Mouse (Mus musculus) forebrain, postnatal 0 days (tissue): ENCODE data around the gene Pym1. TPM values are rescaled to one million over a fixed set of nuclear protein-coding genes. Genes with fewer than 3 reads are reported as not detected.

Source experiments
- ATAC-seq: fragments of 200-750 bp; cut with Nextera tagmentation; 2 replicates; pipeline ENCODE4 v1.8.0; 2017; ENCODE audit warnings: mild to moderate bottlenecking, moderate library complexity
- DNase-seq: peaks from one replicate; pipeline ENCODE4 v3.0.0-alpha.2; 2015
- H3K27ac ChIP-seq: fragments of 300-500 bp; sonication (generic); 2 replicates; pipeline ENCODE4 v1.5.1; 2014; ENCODE audit warnings: low read depth, mild to moderate bottlenecking, antibody characterized with exemption, low read length, moderate library complexity, mixed read lengths
- H3K27me3 ChIP-seq: fragments of 300-500 bp; sonication (generic); 2 replicates; pipeline ENCODE4 v1.6.1; 2014; ENCODE audit warnings: mild to moderate bottlenecking, low read length, mixed read lengths; ENCODE audit not compliant: insufficient read depth
- H3K36me3 ChIP-seq: fragments of 300-500 bp; sonication (generic); 2 replicates; pipeline ENCODE4 v1.6.1; 2014; ENCODE audit warnings: mild to moderate bottlenecking, moderate library complexity; ENCODE audit not compliant: insufficient read depth
- H3K4me1 ChIP-seq: fragments of 300-500 bp; sonication (generic); 2 replicates; pipeline ENCODE4 v1.6.1; 2014; ENCODE audit warnings: antibody characterized with exemption; ENCODE audit not compliant: insufficient read depth
- H3K4me2 ChIP-seq: fragments of 300-500 bp; sonication (generic); 2 replicates; pipeline ENCODE4 v1.6.1; 2014; ENCODE audit warnings: low read depth, mild to moderate bottlenecking, moderate library complexity
- H3K4me3 ChIP-seq: fragments of 300-500 bp; sonication (generic); 2 replicates; pipeline ENCODE4 v1.5.1; 2014; ENCODE audit warnings: low read depth, low read length, mixed read lengths
- H3K9ac ChIP-seq: fragments of 300-500 bp; sonication (generic); 2 replicates; pipeline ENCODE4 v1.6.1; 2014; ENCODE audit warnings: mild to moderate bottlenecking
- H3K9me3 ChIP-seq: fragments of 300-500 bp; sonication (generic); 2 replicates; pipeline ENCODE4 v1.6.1; 2016; ENCODE audit warnings: low read length
- CTCF ChIP-seq: sonication (generic); IDR thresholded peaks from 2 replicates; pipeline ENCODE4 v1.5.1; 2016; ENCODE audit warnings: antibody characterized with exemption, control low read depth, low read depth
- WGBS: fragments of 180-500 bp; shearing (Covaris S2); extraction: QIAGEN DNeasy Blood & Tissue Kit; methylation state at CpG from one replicate; pipeline ENCODE4 v1.1.7; 2014; 5-methylcytosine and 5-hydroxymethylcytosine counted together
- polyA plus RNA-seq: library from polyadenylated mRNA; unstranded; fragments of >200 nt; fragmentation: Nextera tagmentation; extraction: Ambion mirVana; gene quantifications from 2 replicates; pipeline ENCODE4 v1.2.1, GENCODE M21; 2015
- total RNA-seq: library from RNA; depleted of rRNA; stranded (reverse); fragments of >200 nt; gene quantifications from 2 replicates; pipeline ENCODE4 v1.2.3, GENCODE M21; 2014

Pym1 gene
- total and polyA plus RNA-seq, 2 experiments from 2014 or later: 51.6 to 67.7 TPM

- H3K36me3 ChIP-seq: no peaks in the 10 kb centered on the region
- peaks cover 13% of the 10 kb centered on the region for H3K4me1 ChIP-seq
- H3K4me2 ChIP-seq: peak overlapping the region; percentile 97
- H3K9ac ChIP-seq: peak overlapping the region; percentile 60
- 18% methylated on average over 8 of the region's 8 CpGs for WGBS
- no peak overlapping the region for H3K27ac ChIP-seq
- ATAC-seq (no peak), DNase-seq (no peak)
- no peaks in the 10 kb centered on the region for H3K9me3 ChIP-seq
- H3K4me3 ChIP-seq: peak overlapping the region; percentile 54
- TF ChIP-seq CTCF: no peak
- H3K27me3 ChIP-seq: peaks cover 15% of the 10 kb centered on the region; the same call in 1 of the 2 replicates
Observed at GRCm38 (mm10) chr10:128744211-128744610, 3.5 kb upstream of the Pym1 start.

GRCm38 (mm10) chr10:128744680-128745601, 2.7 kb upstream of the Pym1 start, which contains the start of gene Dgka:
Gene Dgka, minus strand, starts transcription at chr10:128744855.
- DNase-seq (peak; percentile 33), ATAC-seq (no peak)
- Histone ChIP-seq H3K9me3 (no peaks in the 10 kb centered on the region), H3K4me1 (peaks cover 16% of the 10 kb centered on the region), H3K27ac (no peak within 1 kb of the TSS), H3K9ac (peak within 1 kb of the TSS; percentile 60), H3K36me3 (no peaks in the 10 kb centered on the region), H3K4me3 (peak within 1 kb of the TSS; percentile 54), H3K27me3 (peaks cover 15% of the 10 kb centered on the region; the same call in 1 of the 2 replicates), H3K4me2 (peak within 1 kb of the TSS; percentile 97)
- TF ChIP-seq CTCF: peak; percentile 31; the same call in 1 of the 2 replicates
- WGBS: 25% methylated on average over 18 of the region's 18 CpGs

- no peak overlapping the region for H3K4me2 ChIP-seq
- H3K27ac ChIP-seq: no peak overlapping the region
- no peak for DNase-seq
- H3K27me3 ChIP-seq: peaks cover 15% of the 10 kb centered on the region; the same call in 1 of the 2 replicates
- H3K9ac ChIP-seq: no peak overlapping the region
- TF ChIP-seq CTCF: no peak
- no peaks in the 10 kb centered on the region for H3K9me3 ChIP-seq
- ATAC-seq: no peak
- WGBS: 94% methylated on average over 10 of the region's 10 CpGs
- H3K4me1 ChIP-seq: peaks cover 16% of the 10 kb centered on the region
- no peaks in the 10 kb centered on the region for H3K36me3 ChIP-seq
- H3K4me3 ChIP-seq: no peak overlapping the region
Observed at GRCm38 (mm10) chr10:128745946-128746613, 1.6 kb upstream of the Pym1 start.

GRCm38 (mm10) chr10:128746972-128747645, 580 bp upstream of the Pym1 start:
- H3K4me1 ChIP-seq: peaks cover 16% of the 10 kb centered on the region
- H3K9me3 ChIP-seq: no peaks in the 10 kb centered on the region
- peak overlapping the region; percentile 79 for H3K4me3 ChIP-seq
- peak overlapping the region; percentile 91 for H3K4me2 ChIP-seq
- DNase-seq (no peak), ATAC-seq (no peak)
- H3K27me3 ChIP-seq: peaks cover 14% of the 10 kb centered on the region; the same call in 1 of the 2 replicates
- WGBS: 45% methylated on average over 8 of the region's 9 CpGs
- no peaks in the 10 kb centered on the region for H3K36me3 ChIP-seq
- no peak for TF ChIP-seq CTCF
- peak overlapping the region; percentile 83 for H3K9ac ChIP-seq
- peak overlapping the region; percentile 94 for H3K27ac ChIP-seq

- Histone ChIP-seq H3K4me2 (peak overlapping the region; percentile 91), H3K36me3 (no peaks in the 10 kb centered on the region), H3K27ac (peak overlapping the region; percentile 94), H3K27me3 (peaks cover 8% of the 10 kb centered on the region; the same call in 1 of the 2 replicates), H3K4me1 (peaks cover 16% of the 10 kb centered on the region), H3K9me3 (no peaks in the 10 kb centered on the region), H3K9ac (peak overlapping the region; percentile 83), H3K4me3 (peak overlapping the region; percentile 79)
- under 1% methylated on average over 37 of the region's 37 CpGs for WGBS
- TF ChIP-seq CTCF: peak; percentile 70
- ATAC-seq: peak; percentile 97
- DNase-seq: peak; percentile 96
Observed at GRCm38 (mm10) chr10:128748252-128748864, 669 bp downstream of the Pym1 start.

- H3K27ac ChIP-seq: no peak overlapping the region
Observed at GRCm38 (mm10) chr10:128772895-128773294, 25.2 kb downstream of the Pym1 start.

More at GRCm38 (mm10) chr10:128772895-128773294, 25.2 kb downstream of the Pym1 start:
- Histone ChIP-seq H3K9me3 (no peaks in the 10 kb centered on the region), H3K4me3 (no peak overlapping the region), H3K27me3 (no peaks in the 10 kb centered on the region), H3K36me3 (no peaks in the 10 kb centered on the region), H3K4me2 (no peak overlapping the region), H3K9ac (no peak overlapping the region), H3K4me1 (no peaks in the 10 kb centered on the region)
- ATAC-seq: no peak
- whole genome bisulfite sequencing: 92% methylated on average over 2 of the region's 2 CpGs
- no peak for DNase-seq
- TF ChIP-seq CTCF: no peak; the same call in 1 of the 2 replicates
